Mouse (Mus musculus): ENCODE data around the gene Gm2431. TPM values are rescaled to one million over a fixed set of nuclear protein-coding genes. Genes with fewer than 3 reads are reported as not detected.
"Not testable (repeated sequence)": the region's sequence is repeated elsewhere in the genome, so short reads cannot be mapped to it uniquely, and the experiment has no call there.

The Gm2431 gene
- total and polyA plus RNA-seq, 3 experiments: not detected

DNA sequence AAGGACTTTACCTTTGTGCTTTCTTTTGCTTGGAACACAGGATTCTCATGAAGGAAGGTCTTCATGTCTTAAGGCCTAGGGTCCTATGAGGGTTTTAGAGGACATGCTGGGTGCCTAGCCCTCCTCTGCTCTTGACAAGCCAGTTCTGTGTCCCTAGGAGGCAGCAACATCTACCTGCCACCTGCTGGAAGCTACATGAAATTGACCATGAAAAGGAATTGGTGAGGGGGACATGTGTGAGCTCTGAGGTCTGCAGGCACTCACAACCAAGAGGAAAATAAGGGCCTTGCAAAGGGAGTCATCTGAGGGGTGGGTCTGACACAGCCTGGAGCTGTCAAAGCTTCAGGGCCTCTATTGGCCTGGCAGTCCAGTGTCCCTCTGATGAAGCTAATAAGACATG is 37.3 kb upstream of the Gm2431 start:
- no peak overlapping the region for H3K4me2 ChIP-seq (ENCODE audit: insufficient read depth, low read depth, poor library complexity, severe bottlenecking)
- TF ChIP-seq NELFE (IDR thresholded peaks at IDR 0.05; ENCODE audit: low read depth, low read length): no peak
- TF ChIP-seq CTCF (conservative IDR thresholded peaks at IDR 0.05 in 1 of 2, IDR thresholded peaks at IDR 0.05 in 1 of 2; ENCODE audit: low read depth in 2 of 2, low read length in 2 of 2): peak in 1 of 2 experiments; percentile 25; a peak in 1 of 4 replicates
- TF ChIP-seq MAFK (IDR thresholded peaks at IDR 0.05; ENCODE audit: insufficient replicate concordance, low read length): no peak
- no peaks in the 10 kb centered on the region for H3K79me2 ChIP-seq (replicated peaks; ENCODE audit: control insufficient read depth, extremely low read depth, insufficient read depth, poor library complexity, severe bottlenecking)
- H3K36me3 ChIP-seq (replicated peaks in 1 of 2; ENCODE audit: control insufficient read depth in 1 of 2, insufficient read depth in 1 of 2, low read length in 1 of 2): no peaks in the 10 kb centered on the region
- H3K27me3 ChIP-seq (replicated peaks): peaks cover 56% of the 10 kb centered on the region
- in situ Hi-C loops (cut with MboI; ENCODE audit: low pct_ligation_motif_present, low pct_unique_long_range_greater_than_20kb, low sequenced_read_pairs): no loop called here
- H3K27ac ChIP-seq (ENCODE audit: insufficient read depth, low read depth): no peak overlapping the region
- no peak for DNase-seq (ENCODE audit: extremely low read depth)
- dilution Hi-C loops (cut with MboI; ENCODE audit: extremely low pct_ligation_motif_present, extremely low pct_unique_long_range_greater_than_20kb, low sequenced_read_pairs): no loop called here
- H3K4me3 ChIP-seq (replicated peaks in 1 of 3; ENCODE audit: low read depth in 2 of 3, low read length in 2 of 3, poor library complexity in 1 of 3): no peak overlapping the region
- H3K4me1 ChIP-seq (ENCODE audit: control insufficient read depth in 1 of 2, insufficient read depth in 2 of 2): no peaks in the 10 kb centered on the region
- H3K9ac ChIP-seq (ENCODE audit: insufficient read depth, low read depth): no peak overlapping the region
- H3K9me3 ChIP-seq (replicated peaks; ENCODE audit: low read length): no peaks in the 10 kb centered on the region

DNA sequence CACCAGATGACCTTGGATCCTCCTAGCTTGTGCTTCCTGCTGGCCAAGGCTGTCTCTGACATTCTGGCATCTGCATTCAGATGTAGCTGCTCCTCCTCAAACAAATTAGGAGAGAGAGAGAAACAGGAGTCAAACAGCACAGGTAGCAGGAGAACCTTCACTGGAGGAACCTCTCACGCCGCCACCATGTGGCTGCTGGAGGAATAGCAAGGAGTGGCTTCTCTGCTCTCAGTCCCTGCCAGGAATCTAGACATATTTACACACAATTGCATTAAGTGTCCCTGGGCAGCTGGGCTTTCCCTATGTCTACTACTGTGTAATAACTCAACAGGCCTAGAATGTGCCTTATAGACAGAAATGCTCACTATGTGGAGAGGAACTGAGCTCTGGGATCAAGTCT is 35.7 kb upstream of the Gm2431 start:
- H3K4me2 ChIP-seq (ENCODE audit: insufficient read depth, low read depth, poor library complexity, severe bottlenecking); H3K4me1 ChIP-seq (ENCODE audit: control insufficient read depth in 1 of 2, insufficient read depth in 2 of 2); dilution Hi-C loops (cut with MboI; ENCODE audit: extremely low pct_ligation_motif_present, extremely low pct_unique_long_range_greater_than_20kb, low sequenced_read_pairs); H3K4me3 ChIP-seq (replicated peaks in 1 of 3; ENCODE audit: low read depth in 2 of 3, low read length in 2 of 3, poor library complexity in 1 of 3); H3K79me2 ChIP-seq (replicated peaks; ENCODE audit: control insufficient read depth, extremely low read depth, insufficient read depth, poor library complexity, severe bottlenecking); H3K27ac ChIP-seq (ENCODE audit: insufficient read depth, low read depth); H3K9me3 ChIP-seq (replicated peaks; ENCODE audit: low read length); H3K9ac ChIP-seq (ENCODE audit: insufficient read depth, low read depth); in situ Hi-C loops (cut with MboI; ENCODE audit: low pct_ligation_motif_present, low pct_unique_long_range_greater_than_20kb, low sequenced_read_pairs); H3K36me3 ChIP-seq (replicated peaks in 1 of 2; ENCODE audit: control insufficient read depth in 1 of 2, insufficient read depth in 1 of 2, low read length in 1 of 2): not testable (repeated sequence)
- H3K27me3 ChIP-seq (replicated peaks): peaks cover 47% of the 10 kb centered on the region
- peak; percentile 47 to 71 for TF ChIP-seq CTCF (conservative IDR thresholded peaks at IDR 0.05 in 1 of 2, IDR thresholded peaks at IDR 0.05 in 1 of 2; ENCODE audit: low read depth in 2 of 2, low read length in 2 of 2)
- DNase-seq (ENCODE audit: extremely low read depth): peak; percentile 21

DNA sequence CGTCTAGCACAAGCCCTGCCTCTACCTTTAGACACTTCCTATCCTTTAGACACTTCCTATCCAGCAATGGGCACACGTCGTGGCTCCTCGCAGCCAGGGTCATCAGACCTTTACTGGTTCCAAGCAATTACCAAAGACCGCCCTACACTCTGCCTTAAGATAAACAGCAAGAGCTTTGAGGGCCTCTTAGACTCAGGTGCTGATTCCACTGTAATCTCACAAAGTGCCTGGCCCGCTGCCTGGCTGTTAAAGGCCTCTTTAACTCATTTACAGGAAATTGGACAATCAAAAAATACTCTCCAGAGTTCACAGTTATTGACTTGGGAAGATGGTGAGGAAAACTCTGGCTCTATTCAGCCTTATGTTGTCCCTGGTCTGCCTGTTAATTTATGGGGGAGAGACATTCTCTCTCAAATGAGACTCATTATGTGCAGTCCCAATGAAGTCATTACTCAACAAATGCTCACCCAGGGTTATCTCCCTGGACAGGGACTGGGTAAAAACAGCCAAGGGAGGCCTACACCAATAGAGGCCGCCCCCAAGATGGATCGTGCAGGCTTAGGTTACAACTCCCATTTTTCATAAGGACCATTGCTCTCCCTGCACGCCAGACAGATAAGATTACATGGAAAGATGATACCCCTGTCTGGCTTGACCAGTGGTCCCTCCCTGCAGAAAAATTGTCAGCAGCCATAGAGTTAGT is 27.9 kb upstream of the Gm2431 start:
- H3K4me2 ChIP-seq (ENCODE audit: insufficient read depth, low read depth, poor library complexity, severe bottlenecking); H3K4me1 ChIP-seq (ENCODE audit: control insufficient read depth in 1 of 2, insufficient read depth in 2 of 2); DNase-seq (ENCODE audit: extremely low read depth); H3K9me3 ChIP-seq (replicated peaks; ENCODE audit: low read length); H3K27ac ChIP-seq (ENCODE audit: insufficient read depth, low read depth); H3K4me3 ChIP-seq (replicated peaks in 1 of 3; ENCODE audit: low read depth in 2 of 3, low read length in 2 of 3, poor library complexity in 1 of 3); H3K36me3 ChIP-seq (replicated peaks in 1 of 2; ENCODE audit: control insufficient read depth in 1 of 2, insufficient read depth in 1 of 2, low read length in 1 of 2); H3K9ac ChIP-seq (ENCODE audit: insufficient read depth, low read depth); dilution Hi-C loops (cut with MboI; ENCODE audit: extremely low pct_ligation_motif_present, extremely low pct_unique_long_range_greater_than_20kb, low sequenced_read_pairs); H3K79me2 ChIP-seq (replicated peaks; ENCODE audit: control insufficient read depth, extremely low read depth, insufficient read depth, poor library complexity, severe bottlenecking); in situ Hi-C loops (cut with MboI; ENCODE audit: low pct_ligation_motif_present, low pct_unique_long_range_greater_than_20kb, low sequenced_read_pairs): not testable (repeated sequence)
- peaks cover 44% of the 10 kb centered on the region for H3K27me3 ChIP-seq (replicated peaks)

DNA sequence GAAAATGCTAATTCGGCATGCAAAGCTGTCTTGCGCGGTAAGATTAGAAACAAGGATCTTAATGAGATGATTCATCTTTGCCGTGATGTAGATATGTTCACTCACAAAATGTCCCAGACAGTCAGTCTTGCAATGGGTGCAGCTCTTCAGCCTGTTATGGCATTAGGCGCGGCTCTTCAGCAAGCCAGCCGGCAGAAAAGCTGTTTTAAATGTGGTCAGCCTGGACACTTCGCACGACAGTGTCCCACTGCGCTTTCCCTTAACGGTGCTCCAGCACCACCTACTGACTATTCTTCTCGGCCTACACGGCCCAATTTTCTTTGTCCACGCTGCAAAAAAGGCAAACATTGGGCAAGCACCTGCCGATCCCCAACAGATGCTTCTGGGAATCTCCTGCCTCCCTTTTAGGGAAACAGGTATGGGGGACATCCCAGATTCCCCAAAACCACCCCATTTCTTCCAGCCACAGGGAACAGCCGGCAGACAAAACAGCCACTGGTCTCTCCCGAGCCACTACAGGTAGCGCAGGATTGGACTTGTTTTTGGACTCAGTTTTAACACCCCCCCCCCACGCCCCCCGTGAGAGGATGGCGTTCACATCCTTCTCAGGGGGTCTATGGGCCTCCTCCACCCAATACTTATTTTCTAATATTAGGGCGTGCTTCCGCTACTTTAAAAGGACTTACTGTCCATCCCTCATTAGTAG is 27.1 kb upstream of the Gm2431 start:
- Histone ChIP-seq H3K27ac (ENCODE audit: insufficient read depth, low read depth) (no peak overlapping the region), H3K4me1 (ENCODE audit: control insufficient read depth in 1 of 2, insufficient read depth in 2 of 2) (peaks cover 3 to 7% of the 10 kb centered on the region in 2 experiments; a peak in 2 of 4 replicates), H3K4me2 (ENCODE audit: insufficient read depth, low read depth, poor library complexity, severe bottlenecking) (peak overlapping the region; percentile 79), H3K36me3 (replicated peaks in 1 of 2; ENCODE audit: control insufficient read depth in 1 of 2, insufficient read depth in 1 of 2, low read length in 1 of 2) (no peaks in the 10 kb centered on the region), H3K27me3 (replicated peaks) (peaks cover 41% of the 10 kb centered on the region), H3K4me3 (replicated peaks in 1 of 3; ENCODE audit: low read depth in 2 of 3, low read length in 2 of 3, poor library complexity in 1 of 3) (no peak overlapping the region), H3K9me3 (replicated peaks; ENCODE audit: low read length) (no peaks in the 10 kb centered on the region), H3K79me2 (replicated peaks; ENCODE audit: control insufficient read depth, extremely low read depth, insufficient read depth, poor library complexity, severe bottlenecking) (no peaks in the 10 kb centered on the region), H3K9ac (ENCODE audit: insufficient read depth, low read depth) (peak overlapping the region; percentile 22; the same call in 1 of the 2 replicates)
- TF ChIP-seq ZNF384 (IDR thresholded peaks at IDR 0.05; ENCODE audit: low read depth, low read length): no peak
- TF ChIP-seq E2F4 (IDR thresholded peaks at IDR 0.05; ENCODE audit: insufficient replicate concordance, low read depth, low read length): no peak
- TF ChIP-seq IRF4 (IDR thresholded peaks at IDR 0.05; ENCODE audit: low read depth, low read length): 0 out of 2 replicates have a peak, but pooled peaks have one; percentile 24
- peak in 1 of 2 experiments; percentile 53; a peak in 2 of 4 replicates for TF ChIP-seq CTCF (conservative IDR thresholded peaks at IDR 0.05 in 1 of 2, IDR thresholded peaks at IDR 0.05 in 1 of 2; ENCODE audit: low read depth in 2 of 2, low read length in 2 of 2)
- TF ChIP-seq ZC3H11A (IDR thresholded peaks at IDR 0.05; ENCODE audit: low read depth, low read length): no peak
- peak; percentile 35 for TF ChIP-seq RAD21 (IDR thresholded peaks at IDR 0.05; ENCODE audit: low read depth, low read length)
- no peak for TF ChIP-seq NELFE (IDR thresholded peaks at IDR 0.05; ENCODE audit: low read depth, low read length)
- TF ChIP-seq JUN (IDR thresholded peaks at IDR 0.05; ENCODE audit: insufficient read depth, low read depth, low read length): no peak
- in situ Hi-C loops (cut with MboI; ENCODE audit: low pct_ligation_motif_present, low pct_unique_long_range_greater_than_20kb, low sequenced_read_pairs) (no loop called here), dilution Hi-C loops (cut with MboI; ENCODE audit: extremely low pct_ligation_motif_present, extremely low pct_unique_long_range_greater_than_20kb, low sequenced_read_pairs) (no loop called here)
- peak; percentile 31 for DNase-seq (ENCODE audit: extremely low read depth)

All from CH12.LX (cell line).